Mouse (Mus musculus) limb, embryonic 15.5 days (tissue): Measurements from ENCODE around the gene Hyal2. TPM values are rescaled to one million over a fixed set of nuclear protein-coding genes. Genes with fewer than 3 reads are reported as not detected.

ENCODE experiments used
- ATAC-seq: fragments of 200-750 bp; cut with Nextera tagmentation; 2 replicates; pipeline ENCODE4 v1.8.0; 2017; ENCODE audit warnings: low read depth, moderate TSS enrichment; ENCODE audit not compliant: insufficient number of reproducible peaks, low FRiP score, low TSS enrichment
- H3K27ac ChIP-seq: fragments of 300-500 bp; sonication (generic); 2 replicates; pipeline ENCODE4 v1.5.1; 2015; ENCODE audit warnings: moderate library complexity, mild to moderate bottlenecking, inconsistent platforms
- H3K27me3 ChIP-seq: fragments of 300-500 bp; sonication (generic); 2 replicates; pipeline ENCODE4 v1.6.1; 2015; ENCODE audit warnings: inconsistent platforms
- H3K36me3 ChIP-seq: fragments of 300-500 bp; sonication (generic); 2 replicates; pipeline ENCODE4 v1.6.1; 2015; ENCODE audit warnings: inconsistent platforms
- H3K4me1 ChIP-seq: fragments of 300-500 bp; sonication (generic); 2 replicates; pipeline ENCODE4 v1.6.1; 2015; ENCODE audit warnings: inconsistent platforms
- H3K4me2 ChIP-seq: fragments of 300-500 bp; sonication (generic); 2 replicates; pipeline ENCODE4 v1.6.1; 2015; ENCODE audit warnings: mild to moderate bottlenecking, inconsistent platforms
- H3K4me3 ChIP-seq: fragments of 300-500 bp; sonication (generic); 2 replicates; pipeline ENCODE4 v1.5.1; 2015; ENCODE audit warnings: mild to moderate bottlenecking, inconsistent platforms
- H3K9ac ChIP-seq: fragments of 300-500 bp; sonication (generic); 2 replicates; pipeline ENCODE4 v1.6.1; 2015; ENCODE audit warnings: inconsistent platforms
- H3K9me3 ChIP-seq: fragments of 300-500 bp; sonication (generic); 2 replicates; pipeline ENCODE4 v1.6.1; 2016; ENCODE audit warnings: inconsistent platforms
- WGBS: fragments of 180-500 bp; shearing (Covaris S2); methylation state at CpG from one replicate; pipeline ENCODE4 v1.1.7; 2015; 5-methylcytosine and 5-hydroxymethylcytosine counted together
- polyA plus RNA-seq: library from polyadenylated mRNA; unstranded; fragments of >200 nt; fragmentation: Nextera tagmentation; extraction: Ambion mirVana; gene quantifications from 2 replicates; pipeline ENCODE4 v1.2.1, GENCODE M21; 2015

Gene Hyal2
- polyA plus RNA-seq, 1 experiment from 2014 or later, result 101 TPM

- Histone ChIP-seq H3K27ac (no peak overlapping the region), H3K4me2 (no peak overlapping the region), H3K36me3 (peaks cover 32% of the 10 kb centered on the region), H3K4me1 (peaks cover 27% of the 10 kb centered on the region), H3K27me3 (no peaks in the 10 kb centered on the region), H3K4me3 (no peak overlapping the region), H3K9me3 (no peaks in the 10 kb centered on the region), H3K9ac (no peak overlapping the region)
- WGBS, result 90% methylated on average over 5 of the region's 5 CpGs
- ATAC-seq, result no peak
Observed at GRCm38 (mm10) chr9:107586504-107586903, 18.8 kb downstream of the Hyal2 start.

- Histone ChIP-seq H3K27ac (peak within 1 kb of the TSS; percentile 57), H3K4me3 (peak within 1 kb of the TSS; percentile 89), H3K4me1 (peaks cover 20% of the 10 kb centered on the region), H3K9ac (peak within 1 kb of the TSS; percentile 57), H3K4me2 (peak within 1 kb of the TSS; percentile 82), H3K36me3 (peaks cover 39% of the 10 kb centered on the region), H3K27me3 (no peaks in the 10 kb centered on the region), H3K9me3 (no peaks in the 10 kb centered on the region)
- 13% methylated on average over 46 of the region's 46 CpGs for WGBS
- ATAC-seq, result peak; percentile 97
Observed at GRCm38 (mm10) chr9:107586974-107587832, 19.5 kb downstream of the Hyal2 start, which contains the start of gene Ifrd2. Gene Ifrd2 (plus strand): TSS chr9:107587642.

GRCm38 (mm10) chr9:107587833-107588639 is 20.3 kb downstream of the Hyal2 start:
- peak overlapping the region; percentile 57 for H3K27ac ChIP-seq
- H3K9me3 ChIP-seq, result no peaks in the 10 kb centered on the region
- ATAC-seq, result no peak
- H3K4me3 ChIP-seq, result peak overlapping the region; percentile 89
- WGBS, result 2% methylated on average over 33 of the region's 33 CpGs
- no peaks in the 10 kb centered on the region for H3K27me3 ChIP-seq
- H3K36me3 ChIP-seq, result peaks cover 42% of the 10 kb centered on the region
- peak overlapping the region; percentile 82 for H3K4me2 ChIP-seq
- H3K9ac ChIP-seq, result peak overlapping the region; percentile 57
- peaks cover 17% of the 10 kb centered on the region for H3K4me1 ChIP-seq

GRCm38 (mm10) chr9:107590058-107590772 is 22.5 kb downstream of the Hyal2 start:
- Histone ChIP-seq H3K4me3 (no peak overlapping the region), H3K27ac (no peak overlapping the region), H3K27me3 (no peaks in the 10 kb centered on the region), H3K9ac (no peak overlapping the region), H3K36me3 (peaks cover 57% of the 10 kb centered on the region), H3K4me2 (no peak overlapping the region), H3K4me1 (peaks cover 17% of the 10 kb centered on the region), H3K9me3 (no peaks in the 10 kb centered on the region)
- no peak for ATAC-seq
- 87% methylated on average over 25 of the region's 25 CpGs for WGBS

DNA sequence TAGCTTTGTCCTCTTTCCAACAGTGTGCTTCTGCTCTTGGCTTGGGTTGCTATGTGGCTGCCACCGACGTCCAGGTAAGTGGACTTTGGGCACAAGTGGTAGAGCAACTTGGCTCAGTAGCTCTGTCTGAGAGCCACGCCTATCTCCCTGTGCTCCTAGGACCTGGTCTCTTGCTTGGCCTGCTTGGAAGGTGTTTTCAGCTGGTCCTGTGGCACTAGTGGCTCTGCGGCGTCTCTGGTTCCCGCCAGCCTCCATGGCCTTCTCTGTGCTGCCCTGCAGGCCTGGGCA is 23.0 kb downstream of the Hyal2 start:
- 91% methylated on average over 6 of the region's 6 CpGs for WGBS
- Histone ChIP-seq H3K27ac (no peak overlapping the region), H3K36me3 (peaks cover 58% of the 10 kb centered on the region)

GRCm38 (mm10) chr9:107593101-107593976 is 25.6 kb downstream of the Hyal2 start:
- Histone ChIP-seq H3K9me3 (no peaks in the 10 kb centered on the region), H3K27me3 (no peaks in the 10 kb centered on the region), H3K4me1 (peaks cover 8% of the 10 kb centered on the region), H3K9ac (no peak overlapping the region), H3K36me3 (peaks cover 58% of the 10 kb centered on the region), H3K4me2 (no peak overlapping the region), H3K27ac (no peak overlapping the region), H3K4me3 (no peak overlapping the region)
- 76% methylated on average over 11 of the region's 11 CpGs for WGBS
- ATAC-seq, result no peak

More for the DNA sequence above, 23.0 kb downstream of the Hyal2 start:
- no peak for ATAC-seq
- H3K9ac ChIP-seq, result no peak overlapping the region
- peaks cover 17% of the 10 kb centered on the region for H3K4me1 ChIP-seq
- H3K4me3 ChIP-seq, result no peak overlapping the region
- H3K4me2 ChIP-seq, result no peak overlapping the region
- no peaks in the 10 kb centered on the region for H3K27me3 ChIP-seq
- H3K9me3 ChIP-seq, result no peaks in the 10 kb centered on the region

DNA sequence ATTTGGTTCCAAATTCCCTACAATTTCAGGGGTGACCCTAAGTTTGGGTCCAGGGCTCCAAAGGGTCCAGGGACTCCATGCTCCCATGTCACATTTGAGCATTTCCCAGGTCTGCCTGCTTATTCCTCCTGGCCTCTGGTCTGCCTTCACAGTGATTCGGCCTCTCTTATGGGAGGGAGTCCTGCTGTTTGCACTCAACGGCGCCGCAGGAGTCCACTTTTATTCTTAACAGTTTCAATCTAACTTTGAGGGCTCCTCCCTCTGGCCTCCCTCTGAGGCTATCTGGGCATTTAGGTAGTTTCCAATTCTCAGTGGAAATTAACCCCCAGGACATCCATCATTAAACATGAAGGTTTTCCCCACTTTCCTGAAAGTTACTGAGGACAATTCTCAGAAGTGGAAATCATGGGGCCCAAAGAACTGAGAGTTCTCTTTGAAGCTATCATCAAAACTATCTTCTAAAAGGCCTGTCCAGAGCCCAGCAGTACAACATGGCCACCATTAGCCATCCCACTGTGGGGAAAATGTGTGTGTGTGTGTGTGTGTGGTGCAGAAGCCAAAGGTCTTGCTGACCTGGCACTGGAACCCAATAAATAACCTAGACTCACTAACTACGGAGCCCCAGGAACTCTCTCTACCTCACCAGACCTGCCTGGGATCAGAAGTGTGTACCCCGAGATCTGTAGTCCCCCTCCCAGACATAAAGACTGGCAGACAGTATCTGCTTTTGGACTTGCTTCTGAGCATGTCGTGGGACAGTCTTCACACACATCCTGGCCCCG is 26.7 kb downstream of the Hyal2 start:
- Histone ChIP-seq H3K4me1 (no peaks in the 10 kb centered on the region), H3K4me3 (no peak overlapping the region), H3K27ac (no peak overlapping the region), H3K36me3 (peaks cover 57% of the 10 kb centered on the region), H3K4me2 (no peak overlapping the region), H3K27me3 (no peaks in the 10 kb centered on the region), H3K9me3 (no peaks in the 10 kb centered on the region), H3K9ac (no peak overlapping the region)
- WGBS, result 74% methylated on average over 8 of the region's 8 CpGs
- ATAC-seq, result no peak

DNA sequence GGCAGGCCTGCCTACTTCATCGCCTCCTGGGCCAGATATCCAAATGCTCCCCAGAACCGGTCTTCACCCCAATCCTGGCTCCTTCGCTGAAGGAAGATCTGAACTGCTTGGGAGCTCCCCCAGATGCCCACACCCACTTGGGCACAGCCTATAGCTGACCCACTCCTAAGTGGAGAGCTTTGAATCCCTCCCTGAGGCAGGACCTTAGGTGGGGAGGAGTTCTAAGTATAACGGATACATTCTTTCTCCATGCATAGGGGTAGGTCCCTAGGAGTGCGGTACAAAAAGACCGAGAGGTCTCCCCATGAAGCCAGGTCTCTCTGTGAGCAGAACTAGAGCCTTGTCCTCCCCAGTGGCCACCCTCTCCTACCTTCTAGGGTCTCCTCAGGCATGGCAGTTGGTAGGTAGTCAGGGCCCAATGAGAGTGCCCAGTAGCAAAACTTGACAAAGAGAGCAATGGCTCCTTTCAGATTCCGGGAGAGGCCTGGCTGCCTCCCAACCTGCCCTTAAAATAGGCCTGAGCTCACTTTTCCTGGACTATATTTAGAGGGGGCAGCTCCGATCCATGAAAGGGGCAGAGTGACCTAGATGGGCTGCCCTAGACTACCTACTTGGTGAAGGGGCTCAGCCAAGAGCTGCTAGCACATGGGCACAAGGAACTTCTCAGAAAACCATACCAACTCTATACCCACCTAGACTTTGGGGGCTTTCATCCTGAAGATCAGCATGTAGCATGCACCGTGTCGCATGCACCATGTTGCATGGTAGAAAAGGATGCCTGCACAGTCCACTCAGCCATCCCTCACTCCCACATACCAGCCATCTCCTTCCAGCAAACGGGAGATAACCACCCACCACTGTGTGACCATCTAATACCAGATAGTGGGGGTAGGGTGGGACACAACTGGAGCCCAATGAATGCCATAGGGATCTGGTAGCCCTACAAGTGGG is 29.1 kb downstream of the Hyal2 start:
- ATAC-seq, result no peak
- Histone ChIP-seq H3K4me2 (no peak overlapping the region), H3K4me3 (no peak overlapping the region), H3K4me1 (0 out of 2 replicates have a peak, but pooled peaks cover 2% of the 10 kb centered on the region), H3K36me3 (peaks cover 32% of the 10 kb centered on the region), H3K9me3 (no peaks in the 10 kb centered on the region), H3K27ac (no peak overlapping the region), H3K9ac (no peak overlapping the region), H3K27me3 (no peaks in the 10 kb centered on the region)
- WGBS, result 82% methylated on average over 11 of the region's 11 CpGs

DNA sequence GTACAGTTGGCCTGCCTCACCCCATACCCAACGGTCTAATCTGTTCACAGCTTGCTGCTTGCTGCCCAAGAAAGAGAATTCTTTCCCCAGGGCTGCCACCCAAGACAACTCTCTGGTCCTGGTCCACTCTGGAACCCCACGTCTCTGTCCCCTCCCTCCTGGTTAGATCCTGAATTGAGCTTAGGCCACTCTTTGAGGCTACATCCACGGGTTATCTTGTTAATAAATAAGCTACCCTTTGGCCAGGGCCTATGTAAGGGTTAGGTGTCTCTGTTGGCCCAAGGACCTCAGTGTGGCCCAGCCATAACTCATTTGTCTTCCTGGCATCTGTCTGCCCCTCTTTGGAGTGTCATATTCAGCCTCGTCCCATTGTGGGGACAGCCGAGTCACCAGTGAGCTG is 30.6 kb downstream of the Hyal2 start:
- WGBS, result 70% methylated on average over 5 of the region's 5 CpGs

DNA sequence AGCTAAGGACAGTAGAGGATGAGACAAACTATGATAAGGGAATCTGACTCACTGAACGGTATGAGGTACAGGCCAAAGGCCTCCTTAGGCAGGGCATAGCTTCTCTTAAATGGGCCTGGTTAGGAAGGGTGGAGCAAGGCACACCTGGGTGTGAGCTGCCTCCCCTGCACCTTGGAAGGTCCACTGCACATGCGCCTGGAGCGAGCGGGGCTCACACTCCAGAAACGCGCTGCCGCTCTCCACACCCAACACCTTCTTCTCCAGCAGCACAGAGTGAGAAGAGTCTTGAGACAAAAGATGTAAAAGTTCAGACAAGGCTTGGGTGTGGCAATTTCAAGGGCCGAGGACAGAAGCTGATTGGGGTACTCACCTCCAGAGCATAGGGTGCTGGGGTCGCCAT is 31.7 kb downstream of the Hyal2 start:
- WGBS, result 84% methylated on average over 9 of the region's 9 CpGs
- Histone ChIP-seq H3K9ac (no peak overlapping the region), H3K4me3 (no peak overlapping the region), H3K4me2 (no peak overlapping the region), H3K4me1 (peaks cover 21% of the 10 kb centered on the region), H3K9me3 (no peaks in the 10 kb centered on the region), H3K27ac (no peak overlapping the region), H3K27me3 (no peaks in the 10 kb centered on the region), H3K36me3 (peaks cover 7% of the 10 kb centered on the region)
- no peak for ATAC-seq

More for the DNA sequence above, 30.6 kb downstream of the Hyal2 start:
- Histone ChIP-seq H3K4me1 (peaks cover 11% of the 10 kb centered on the region), H3K9me3 (no peaks in the 10 kb centered on the region), H3K36me3 (peaks cover 17% of the 10 kb centered on the region), H3K4me2 (no peak overlapping the region), H3K27me3 (no peaks in the 10 kb centered on the region), H3K27ac (no peak overlapping the region), H3K9ac (no peak overlapping the region), H3K4me3 (no peak overlapping the region)
- no peak for ATAC-seq
